Mouse (Mus musculus): ENCODE data around the gene Gpr35.

DNA sequence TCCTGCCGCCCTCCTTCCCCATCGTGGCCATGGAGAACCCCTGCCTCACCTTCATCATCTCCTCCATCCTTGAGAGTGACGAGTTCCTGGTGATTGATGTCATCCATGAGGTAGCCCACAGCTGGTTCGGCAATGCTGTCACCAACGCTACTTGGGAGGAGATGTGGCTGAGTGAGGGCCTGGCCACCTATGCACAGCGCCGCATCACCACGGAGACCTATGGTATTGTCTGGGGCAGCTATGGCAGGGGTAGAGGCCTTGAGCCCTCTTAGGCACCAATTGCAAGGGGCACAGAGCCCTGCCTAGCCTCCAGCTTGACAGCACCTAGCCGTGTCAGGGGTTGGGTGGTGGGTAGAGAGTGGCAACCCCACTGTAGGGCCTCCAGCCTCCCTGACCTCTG lies 33.9 kb upstream of the Gpr35 start:
- no peak for TF ChIP-seq CTCF (IDR thresholded peaks at IDR 0.05; ENCODE audit: low read depth)
- no peak for TF ChIP-seq EP300 (optimal IDR thresholded peaks at IDR 0.05)
